Mouse (Mus musculus) MEL-GATA-1-ER (cell line): ENCODE measurements around the gene Itm2a.
A peak's percentile ranks its signal among the peaks of the same experiment; 100 is the strongest.

Source experiments
- DNase-seq: peaks from one replicate; pipeline ENCODE4 v3.0.0-alpha.2; 2012; ENCODE audit warnings: low read depth; ENCODE audit errors: extremely low read depth

Itm2a gene

DNA sequence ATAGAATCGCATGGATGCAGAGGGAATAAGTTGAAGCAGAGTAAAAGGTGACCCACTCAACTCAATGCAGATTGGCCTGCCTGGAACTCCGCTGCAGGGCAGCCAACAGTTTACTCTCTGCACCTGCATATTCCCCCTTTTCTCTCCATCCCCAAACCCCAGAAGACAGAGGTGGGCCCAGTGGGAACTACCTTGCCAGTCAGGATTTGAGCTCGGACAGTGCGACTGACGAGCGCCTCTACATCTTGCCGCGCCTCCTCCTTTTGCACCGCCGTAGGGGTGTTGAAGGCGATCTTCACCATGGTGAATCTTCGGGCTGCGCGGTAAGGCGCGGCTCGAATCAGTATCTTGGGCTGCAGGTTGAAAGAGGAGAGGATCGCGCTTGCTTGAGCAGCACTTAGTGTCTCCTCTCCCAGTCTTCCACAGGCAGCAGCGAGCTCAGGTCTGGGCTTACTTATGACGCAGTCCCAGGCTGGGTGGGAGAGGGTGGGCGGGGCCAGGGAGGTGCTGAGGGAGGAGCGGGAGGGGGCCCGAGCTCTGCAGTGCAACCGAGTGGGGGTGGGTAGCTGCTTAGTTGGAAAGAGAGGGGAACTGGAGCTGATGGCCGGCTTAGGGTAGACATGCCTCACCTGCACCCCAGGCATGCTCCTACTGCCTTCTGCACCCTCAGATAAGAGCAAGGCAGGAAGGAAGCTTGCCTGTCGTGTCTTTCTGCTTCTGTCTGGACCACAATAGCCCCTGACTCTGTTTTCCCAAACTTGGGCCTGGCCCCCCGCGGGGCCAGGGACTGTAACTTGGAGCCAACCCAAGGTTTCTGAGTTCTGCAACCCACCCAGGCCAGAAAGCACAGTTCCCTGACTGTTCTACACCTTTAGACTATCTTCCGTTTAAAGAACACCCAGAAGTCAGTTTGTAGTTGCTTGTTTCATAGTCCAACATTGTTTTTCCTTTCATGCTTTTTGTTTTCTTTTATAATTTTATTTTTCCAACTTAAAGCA is at the start of gene Itm2a:
Itm2a (minus strand) TSS at position 462 of the 998 bp plus-strand sequence.
- DNase-seq = peak; percentile 41

DNA sequence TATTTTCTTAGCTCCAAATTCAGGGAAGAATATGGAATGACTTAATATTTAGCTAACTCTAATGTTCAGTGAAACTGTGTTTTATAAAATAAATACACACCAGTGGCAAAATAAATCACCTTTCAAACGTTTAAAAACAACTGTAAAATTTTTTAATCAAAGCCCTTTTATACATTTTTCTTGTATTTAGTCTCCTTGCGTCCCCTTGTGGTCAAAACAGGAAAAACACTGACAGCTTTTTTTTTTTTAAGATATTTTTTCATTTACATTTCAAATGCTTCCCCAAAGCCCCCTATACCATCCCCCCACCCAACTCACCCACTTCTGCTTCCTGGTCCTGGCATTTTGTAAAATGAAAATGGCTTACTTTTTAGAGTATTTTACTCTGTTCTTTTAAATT is 32.7 kb upstream of the Itm2a start:
- no peak for DNase-seq

DNA sequence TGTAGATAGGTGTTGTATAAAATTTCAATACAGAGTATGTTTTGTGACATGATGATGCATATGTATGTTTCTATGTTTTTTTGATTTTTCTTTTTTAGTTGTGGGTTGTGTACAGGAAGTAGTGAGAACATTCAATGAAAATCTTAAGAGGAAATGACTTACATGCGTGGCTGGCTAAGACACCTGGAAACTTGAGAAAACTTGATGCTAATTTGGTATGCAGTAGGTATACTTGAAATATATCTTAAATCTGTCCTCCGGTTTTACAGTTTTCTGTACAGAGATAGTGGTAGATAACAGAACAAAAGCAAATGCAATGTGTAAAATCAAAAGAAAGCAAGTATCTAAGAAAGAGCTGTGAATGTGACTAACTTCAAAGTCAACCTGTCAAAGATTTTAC is 18.1 kb upstream of the Itm2a start:
- no peak for DNase-seq

GRCm38 (mm10) chrX:107417345-107417744 is 14.2 kb upstream of the Itm2a start:
- no peak for DNase-seq

DNA sequence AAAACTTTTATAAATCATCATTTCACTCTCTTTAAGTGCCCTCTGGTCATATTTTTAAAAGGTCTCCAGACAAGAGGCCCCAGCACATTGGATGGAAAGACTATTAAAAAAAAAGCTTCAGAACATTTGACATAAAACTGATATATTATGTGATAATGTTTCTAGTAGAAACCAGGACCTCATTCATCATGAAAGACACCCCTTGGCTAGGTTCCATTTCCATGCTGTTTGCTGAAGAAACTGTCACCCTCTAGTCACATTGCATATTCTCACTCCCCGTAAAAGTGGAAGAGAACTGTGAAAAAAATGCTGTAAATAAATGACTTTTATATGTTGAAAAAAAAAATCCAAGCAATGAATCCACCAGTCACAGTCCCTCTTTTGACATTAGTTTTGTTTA is 12.8 kb upstream of the Itm2a start:
- DNase-seq = no peak

DNA sequence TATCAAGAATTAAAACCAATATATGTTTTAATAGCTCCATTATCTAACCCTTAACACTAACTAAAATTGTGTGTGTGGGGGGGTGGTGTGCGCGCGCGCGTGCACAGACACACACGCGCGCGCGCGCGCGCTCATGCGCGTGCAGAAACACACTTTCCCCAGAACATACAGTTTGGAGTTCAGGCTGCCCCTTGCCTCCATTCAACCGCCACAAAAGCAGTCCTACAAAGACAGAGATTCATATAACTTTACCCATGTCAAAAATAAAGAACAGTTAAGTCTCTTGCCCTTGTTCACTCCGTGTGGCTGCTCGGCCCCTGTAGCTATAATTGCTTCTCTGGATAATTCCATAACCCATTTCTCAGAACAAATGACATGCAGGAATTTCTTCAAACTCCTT is 695 bp downstream of the Itm2a start:
- DNase-seq = no peak

GRCm38 (mm10) chrX:107399087-107399486 is 4.1 kb downstream of the Itm2a start:
- DNase-seq = peak; percentile 21

DNA sequence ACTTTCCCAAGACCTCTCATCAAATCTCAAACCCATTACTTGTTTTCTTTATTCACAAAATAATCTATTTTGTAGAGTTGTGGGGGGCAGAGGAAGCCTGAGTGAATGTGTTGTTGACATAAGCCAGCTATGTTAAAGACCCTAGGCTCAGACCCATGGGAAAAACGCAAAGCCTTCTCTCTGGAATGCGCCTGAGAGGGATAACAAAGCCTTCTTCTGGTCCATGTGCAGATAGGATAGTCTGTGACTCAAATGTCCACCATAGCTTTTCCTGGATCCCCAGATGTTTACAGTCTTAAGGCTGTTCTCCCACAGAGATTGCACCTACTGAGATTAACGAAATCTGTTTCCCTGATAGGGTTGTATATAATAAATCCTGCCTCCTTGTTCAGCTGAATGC is 9.9 kb downstream of the Itm2a start:
- no peak for DNase-seq

GRCm38 (mm10) chrX:107375329-107375728 is 27.8 kb downstream of the Itm2a start:
- no peak for DNase-seq
